Mouse (Mus musculus) R1 (cell line): Measurements from ENCODE around the gene Csnk1d.
A peak's percentile ranks its signal among the peaks of the same experiment; 100 is the strongest.

Experiments
- DNase-seq: peaks from one replicate; pipeline ENCODE4 v3.0.0-alpha.2; 2018; ENCODE audit warnings: low read depth, low spot score

Csnk1d gene

DNA sequence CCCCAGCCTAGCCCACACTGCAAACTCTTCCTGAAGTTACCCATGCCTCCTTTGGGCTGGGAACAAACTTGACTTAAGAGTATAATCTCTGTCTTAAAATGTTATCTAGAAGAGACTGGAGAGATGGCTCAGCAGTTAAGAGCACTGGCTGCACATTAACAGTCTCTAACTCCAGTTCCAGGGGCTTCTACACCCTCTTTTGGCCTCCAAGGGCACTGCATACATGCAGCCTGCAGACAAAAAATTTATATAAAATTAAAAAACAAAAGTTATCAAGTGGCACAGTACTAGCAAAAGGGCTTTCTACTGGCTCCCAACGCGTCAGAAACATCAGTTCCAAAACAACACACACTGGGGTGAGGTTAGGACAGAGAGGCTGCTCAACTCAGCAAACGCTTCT lies 3.5 kb downstream of the Csnk1d start:
- no peak for DNase-seq

DNA sequence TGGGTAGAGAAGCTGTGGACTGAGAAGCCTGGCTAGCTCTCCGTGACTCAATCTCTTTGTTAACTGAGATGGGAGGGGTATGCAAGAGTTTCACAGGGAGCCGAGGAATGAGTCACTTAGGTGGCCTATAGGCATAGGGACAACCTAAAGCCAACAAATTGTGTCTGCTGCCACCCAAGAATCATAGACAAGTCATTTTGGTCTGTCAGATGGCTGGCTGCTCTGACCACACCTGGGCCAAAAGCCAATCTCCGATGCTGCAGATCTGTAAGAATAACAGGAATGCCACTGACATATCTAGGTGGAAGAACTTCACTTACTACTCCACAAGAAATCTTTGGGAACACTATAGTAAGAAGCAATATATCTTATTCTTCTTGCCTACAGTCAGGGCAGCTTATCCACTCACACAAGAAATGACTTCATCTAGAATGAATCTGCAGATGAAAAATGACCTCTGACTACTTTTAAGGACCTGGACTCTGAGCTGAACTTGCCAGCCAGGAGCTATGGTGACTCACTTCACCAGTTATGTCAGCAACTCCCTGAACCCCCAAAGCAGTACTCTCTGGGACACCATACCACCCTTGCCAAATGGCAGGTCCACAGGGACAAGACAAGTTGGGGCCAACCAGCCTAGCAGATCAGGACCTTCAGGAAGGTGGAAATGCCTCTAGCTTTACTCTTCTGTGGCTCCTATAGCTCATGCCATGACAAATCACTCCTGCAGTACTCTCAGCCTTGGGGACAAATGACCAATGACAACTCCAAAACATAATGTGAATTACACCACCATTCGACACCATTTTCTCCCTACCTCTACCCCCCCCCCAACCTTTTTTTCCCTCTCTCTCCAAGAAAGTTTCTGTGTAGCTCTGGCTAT lies 6.4 kb downstream of the Csnk1d start:
- no peak for DNase-seq

DNA sequence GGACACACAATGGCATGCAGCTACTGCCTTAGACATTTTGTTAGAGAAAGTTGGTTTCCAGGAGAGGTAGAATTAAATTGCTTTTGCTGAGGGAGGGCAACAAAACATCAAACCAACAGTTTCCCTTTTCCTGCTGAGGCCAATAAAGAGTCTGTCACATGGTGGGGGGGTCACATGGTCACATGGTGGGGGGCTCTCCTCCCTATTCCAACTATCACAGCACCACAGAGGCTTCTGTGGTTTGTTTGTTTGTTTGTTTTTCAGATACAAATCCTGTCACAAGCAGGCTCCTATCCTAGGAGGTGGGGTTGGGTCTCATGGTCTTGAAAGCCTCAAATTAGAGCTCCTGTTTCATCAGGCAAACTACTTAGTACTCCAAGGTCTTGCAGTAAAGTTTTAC lies 8.7 kb downstream of the Csnk1d start:
- DNase-seq, result no peak

DNA sequence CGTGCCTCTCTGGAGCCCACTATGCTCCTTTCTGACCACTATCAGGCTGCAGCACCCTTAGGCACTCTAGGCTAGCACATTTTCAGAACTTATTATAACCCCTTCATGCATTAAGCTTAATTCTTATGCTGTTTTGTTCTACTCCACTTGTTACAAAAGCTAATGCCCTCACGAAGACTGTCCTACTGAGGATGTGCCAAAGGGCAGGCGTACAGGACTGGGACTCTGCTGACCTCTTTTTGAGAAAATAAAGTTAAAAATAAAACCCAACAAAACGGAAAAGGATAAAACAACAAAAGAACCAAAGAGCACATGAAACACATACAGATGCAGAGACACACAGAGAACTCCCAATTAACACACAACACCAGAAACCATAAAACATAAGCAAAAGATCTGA lies 9.5 kb downstream of the Csnk1d start:
- no peak for DNase-seq

DNA sequence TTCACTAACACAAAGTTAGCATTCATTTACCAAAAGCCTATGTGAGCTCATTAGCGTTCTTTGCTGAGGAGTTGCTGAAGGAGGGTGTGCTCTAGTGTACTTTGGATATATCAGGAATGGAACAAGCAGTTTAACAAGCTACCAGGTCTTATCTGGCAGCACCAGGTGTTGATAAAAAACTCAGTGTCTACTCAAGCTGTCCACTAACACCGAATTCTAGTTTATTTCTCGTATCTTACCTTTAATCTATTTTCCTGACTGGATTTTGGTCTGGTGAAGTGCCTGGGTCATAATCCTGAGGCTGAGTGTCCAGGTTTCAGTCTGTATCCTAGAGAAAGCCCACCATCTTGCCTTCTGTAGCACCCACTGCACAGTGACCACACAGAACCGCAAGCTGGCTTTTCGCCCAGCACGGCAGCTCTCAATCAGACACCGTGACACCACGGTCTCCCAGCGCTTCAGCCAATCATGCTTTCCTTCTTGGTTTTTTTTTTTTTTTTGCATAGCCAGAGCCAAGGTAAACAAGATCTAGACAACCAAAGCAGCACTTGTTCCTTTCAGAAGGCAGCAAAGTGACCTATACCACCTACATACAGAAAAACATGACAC lies 10.6 kb downstream of the Csnk1d start:
- no peak for DNase-seq

DNA sequence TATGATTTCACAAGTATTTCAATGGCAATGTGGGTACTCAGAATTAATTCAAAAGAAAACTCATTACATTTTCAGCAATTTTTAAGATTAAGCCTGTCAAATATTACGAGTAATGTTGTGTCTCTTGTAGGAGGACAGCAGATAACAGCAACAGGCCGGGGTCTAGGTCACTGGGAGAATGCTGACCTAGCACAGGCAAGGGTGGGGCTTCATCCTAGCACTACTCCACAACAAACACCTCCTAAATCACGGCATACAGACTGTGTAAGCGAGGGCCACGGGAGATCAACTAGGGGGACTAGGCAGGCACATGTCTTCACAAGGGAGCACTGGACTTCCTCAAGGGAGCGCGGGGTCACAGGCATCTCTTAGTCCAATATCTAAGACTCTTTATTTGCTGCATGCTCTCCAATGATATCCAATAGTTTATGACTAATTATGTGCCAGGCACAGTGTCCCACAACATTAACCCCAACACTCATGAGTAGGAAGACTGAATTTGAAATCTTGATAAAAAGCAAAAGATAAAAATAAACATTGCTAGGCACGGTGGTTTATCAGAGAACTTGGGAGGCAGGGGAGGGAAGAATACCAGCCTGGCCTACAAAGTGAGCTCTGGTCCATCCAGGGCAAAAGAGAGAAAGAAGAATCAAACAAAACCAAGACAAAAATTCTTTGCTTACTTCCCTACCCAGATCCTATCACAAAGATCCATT lies 11.3 kb downstream of the Csnk1d start:
- no peak for DNase-seq

DNA sequence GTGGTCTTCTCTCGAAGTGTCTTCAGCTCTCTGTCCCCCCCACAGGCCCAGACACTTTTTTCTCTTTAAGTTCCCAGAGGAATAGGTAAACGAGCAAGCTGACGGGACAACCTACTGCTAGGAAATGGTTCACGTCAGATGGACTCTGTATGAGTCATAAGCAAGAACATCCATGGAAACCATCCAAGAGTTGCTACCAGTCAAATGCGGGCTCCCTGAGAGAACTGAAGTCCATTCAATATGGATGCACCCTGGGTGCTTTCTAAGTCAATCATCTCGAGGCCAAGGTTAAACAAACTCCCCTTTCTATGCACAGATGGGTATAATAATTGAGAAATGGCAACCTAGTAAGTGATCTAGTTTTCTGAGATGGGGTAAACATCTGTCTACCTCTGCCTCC lies 17.8 kb downstream of the Csnk1d start:
- DNase-seq, result no peak

DNA sequence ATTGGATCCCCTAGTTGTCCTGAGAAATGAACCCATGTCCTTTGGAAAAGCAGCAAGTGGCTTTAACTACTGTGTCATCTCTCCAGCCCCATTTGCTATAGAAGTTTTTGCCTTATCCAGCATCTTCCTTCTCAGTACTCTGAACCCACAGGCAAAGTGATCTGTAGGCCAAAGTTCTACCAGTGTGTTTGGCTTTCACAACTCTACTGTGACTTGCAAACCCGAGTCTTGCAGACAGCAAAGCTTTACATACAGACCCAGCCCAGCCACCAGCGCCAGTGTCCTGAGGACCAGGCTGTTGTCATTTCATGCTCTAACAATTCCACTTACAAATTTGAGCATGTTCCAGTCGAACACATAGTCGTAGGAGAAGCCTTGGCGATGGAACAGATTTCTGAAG lies 19.9 kb downstream of the Csnk1d start:
- no peak for DNase-seq

DNA sequence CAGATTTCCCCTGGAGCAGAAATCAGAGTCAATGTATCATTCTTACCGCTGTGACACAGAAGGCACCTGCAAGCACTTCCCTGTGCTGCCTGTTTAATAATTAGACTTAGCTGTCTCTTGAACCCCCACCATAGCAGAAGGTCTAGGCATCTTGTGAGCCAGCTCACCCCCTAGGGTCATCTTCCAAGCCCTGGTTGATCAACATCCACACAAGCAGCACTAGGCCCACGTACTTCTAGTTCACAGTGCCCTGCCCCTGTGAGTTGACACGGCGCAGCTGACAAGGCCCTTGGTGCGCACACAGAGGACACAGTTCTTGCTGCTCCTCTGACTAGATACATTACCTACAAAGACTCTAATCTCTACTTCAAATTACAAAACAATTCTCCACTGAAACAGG lies 21.4 kb downstream of the Csnk1d start:
- DNase-seq, result no peak

DNA sequence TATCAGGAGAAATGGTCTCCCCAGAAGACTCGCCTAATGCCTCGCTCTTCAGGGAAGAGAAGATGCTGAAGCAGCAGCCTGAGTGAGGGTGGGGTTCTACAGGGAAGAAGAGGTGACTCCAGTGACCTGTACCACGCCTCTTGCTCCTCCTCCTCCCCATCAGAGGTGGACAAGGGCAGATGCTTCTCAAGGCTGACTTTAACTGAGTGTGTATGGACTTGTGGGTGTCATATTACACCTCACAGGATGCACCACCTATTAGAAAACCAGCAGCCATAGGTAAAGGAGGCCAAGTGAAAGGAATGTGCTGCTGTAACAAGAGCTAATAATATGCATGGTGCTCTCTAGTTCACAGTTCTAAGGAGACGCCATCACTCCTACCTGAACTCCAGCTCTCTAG lies 25.5 kb downstream of the Csnk1d start:
- DNase-seq, result peak; percentile 77

DNA sequence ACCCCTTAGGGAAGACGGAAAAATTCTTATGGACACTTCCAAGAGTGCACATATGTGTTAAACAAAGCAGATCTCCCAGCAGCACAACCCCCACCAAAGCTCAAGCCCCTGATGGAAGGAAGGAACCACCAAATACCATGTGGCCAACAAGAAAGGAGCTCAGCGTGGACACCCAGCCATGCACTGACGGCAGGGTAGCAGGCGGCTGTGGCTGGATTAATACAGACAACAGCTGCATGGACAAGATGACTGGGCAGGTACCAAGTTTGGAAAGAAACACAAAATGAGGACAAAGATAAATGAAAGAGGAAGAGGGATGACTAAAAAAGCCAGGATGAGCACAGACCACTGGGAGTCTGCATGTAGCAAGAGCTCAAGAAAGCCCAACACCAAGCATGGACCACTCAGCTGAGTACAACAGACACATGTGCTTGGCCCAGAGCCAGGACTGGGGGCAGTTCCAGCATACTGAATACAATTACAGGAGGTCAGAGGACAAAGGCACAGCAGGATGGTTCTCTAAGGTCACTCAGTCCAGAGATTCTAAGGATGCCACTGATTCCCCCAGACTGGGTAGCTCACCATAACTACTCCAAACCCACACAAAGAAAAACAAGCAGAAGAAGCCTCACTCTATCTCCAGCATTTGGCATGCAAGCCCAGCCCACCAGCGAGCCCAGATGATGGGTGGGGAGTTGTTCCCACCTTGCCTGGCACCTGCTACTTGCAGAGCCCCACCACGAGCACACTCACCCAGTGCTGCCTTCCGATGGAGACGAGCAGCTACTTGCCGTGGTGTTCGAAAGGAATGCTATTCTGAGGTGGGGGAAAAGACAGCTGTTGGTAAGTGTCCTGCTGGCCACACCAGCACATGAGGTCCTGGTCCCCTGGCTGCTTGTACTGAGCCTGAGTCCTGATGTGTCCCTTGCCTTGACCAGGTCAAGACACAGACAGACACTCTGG lies 26.7 kb downstream of the Csnk1d start:
- DNase-seq, result peak; percentile 88

DNA sequence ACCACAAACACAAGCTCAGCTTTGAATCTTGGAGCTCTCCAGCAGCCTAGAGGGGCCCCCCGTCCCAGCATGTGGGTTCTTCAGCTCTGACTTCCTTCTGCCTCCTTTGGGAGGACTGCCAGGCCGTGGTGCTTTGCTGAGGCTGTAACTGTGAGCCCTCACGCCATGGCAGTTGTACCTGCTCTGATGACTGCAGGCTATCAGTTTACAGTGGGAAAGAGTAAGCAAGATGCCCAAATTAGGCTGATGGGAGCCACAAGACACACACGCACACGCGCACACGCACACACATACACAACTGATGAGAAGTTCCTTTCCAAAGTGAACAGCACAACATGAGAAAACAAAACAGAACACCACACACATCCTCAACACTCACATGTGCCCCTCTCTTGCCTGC lies 28.2 kb downstream of the Csnk1d start:
- DNase-seq, result no peak

DNA sequence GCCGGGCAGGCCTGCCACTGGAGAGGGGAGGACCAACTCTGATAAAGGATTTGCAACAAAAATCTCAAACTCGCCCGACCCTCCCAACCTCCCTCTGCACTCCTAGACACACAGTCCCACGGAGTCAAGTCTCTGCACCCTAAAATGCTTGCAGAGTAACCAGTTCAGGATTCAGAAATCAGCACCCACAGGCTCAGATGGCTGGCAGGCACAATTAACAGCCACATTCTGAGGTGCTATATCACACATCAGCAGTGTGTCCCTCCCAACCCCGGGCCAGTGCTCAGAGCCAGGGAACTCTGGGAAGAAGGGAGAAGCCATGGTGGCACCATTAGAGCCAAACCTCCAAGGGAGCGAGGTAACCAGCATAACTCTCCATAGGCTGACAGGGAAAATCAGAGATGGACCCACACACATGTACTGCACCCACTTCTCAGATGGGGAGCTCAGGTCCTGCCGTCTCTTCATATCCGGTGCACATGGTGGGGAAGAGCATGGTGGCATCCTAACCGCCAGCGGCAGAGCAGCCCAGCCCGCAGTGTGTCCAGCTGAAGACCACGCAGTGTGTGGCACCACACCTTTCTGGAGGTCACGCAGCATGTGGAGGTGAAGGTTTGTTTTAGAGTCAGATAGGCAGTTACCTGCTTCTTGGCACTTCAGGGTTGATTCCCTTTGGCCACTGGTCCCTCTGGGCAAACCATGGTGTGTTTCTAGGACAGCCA lies 28.9 kb downstream of the Csnk1d start:
- no peak for DNase-seq

DNA sequence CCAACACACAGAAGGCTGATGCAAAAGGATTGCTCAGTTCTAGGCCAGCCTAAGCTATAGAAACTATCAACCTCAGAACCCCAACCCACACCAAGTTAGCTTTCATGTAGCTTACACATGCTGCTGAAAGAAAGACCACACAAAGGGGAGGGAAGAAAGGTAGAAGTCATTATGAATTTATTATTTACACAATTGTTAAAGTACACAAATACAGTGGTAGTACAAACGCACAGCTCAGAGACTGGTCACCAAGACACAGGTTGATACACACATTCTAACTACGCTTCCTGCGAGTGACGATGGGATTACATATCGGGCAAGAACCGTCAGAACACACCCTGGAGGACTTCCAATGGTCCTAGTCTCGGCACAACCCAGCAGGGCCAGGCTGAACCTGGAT lies 29.5 kb downstream of the Csnk1d start:
- no peak for DNase-seq

DNA sequence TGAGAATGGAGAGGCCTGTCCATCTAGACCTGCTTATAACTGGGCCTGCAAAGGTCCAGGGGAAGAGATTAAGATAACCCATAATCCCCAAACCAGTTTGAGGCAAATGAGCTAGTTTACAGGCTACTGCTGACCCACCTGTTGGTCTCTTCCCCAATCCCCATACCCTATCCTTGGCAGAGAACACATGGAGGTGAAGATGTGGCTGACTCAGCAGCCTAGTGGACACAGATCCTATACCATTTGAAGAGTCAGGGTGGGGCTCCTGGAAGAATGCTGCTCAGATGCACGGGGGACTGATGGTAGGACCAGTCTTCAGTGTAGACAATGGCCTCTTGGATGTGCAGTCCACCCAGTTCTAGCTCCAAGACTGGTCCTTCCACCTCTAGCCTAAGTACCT lies 30.9 kb downstream of the Csnk1d start:
- DNase-seq, result no peak

DNA sequence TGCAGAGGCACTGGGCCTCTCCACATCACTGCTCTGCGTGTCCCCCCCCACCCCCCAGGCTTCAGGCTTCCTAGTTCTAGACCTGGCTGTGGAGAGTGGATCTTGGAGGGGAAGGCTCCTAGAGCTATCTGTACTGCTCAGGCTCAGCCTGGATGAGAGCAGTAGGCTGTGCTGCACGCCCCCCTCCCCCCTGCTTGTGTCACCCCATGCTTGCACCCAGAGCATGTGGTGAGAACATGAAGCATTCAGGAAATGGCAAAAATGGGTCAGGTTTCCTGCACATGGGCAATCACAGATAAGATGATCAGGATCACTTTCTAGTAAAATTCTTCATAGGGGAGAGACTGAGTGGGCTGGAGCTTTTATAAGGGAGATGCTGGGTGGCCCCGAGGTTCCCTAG lies 31.6 kb downstream of the Csnk1d start:
- DNase-seq, result no peak

DNA sequence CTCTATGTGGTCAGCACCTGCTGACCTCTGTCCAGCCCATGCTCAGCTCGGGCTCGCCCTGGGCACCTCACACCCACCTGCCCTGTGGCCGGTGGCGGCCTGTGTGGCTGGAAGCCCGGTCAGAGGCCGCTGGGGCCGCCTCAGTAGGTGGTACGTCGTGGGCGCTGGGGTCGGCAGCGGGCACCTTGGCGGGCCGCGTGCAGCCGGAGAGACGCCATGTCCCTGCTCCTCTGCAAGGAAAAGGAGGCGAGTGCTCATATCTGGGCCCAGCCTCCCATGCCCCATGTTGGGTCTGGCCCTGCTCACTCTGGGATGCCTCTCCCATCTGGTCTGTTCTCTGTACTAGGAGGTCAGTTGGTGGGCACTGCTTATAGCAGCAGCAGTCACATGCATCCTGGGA lies 32.1 kb downstream of the Csnk1d start:
- no peak for DNase-seq

DNA sequence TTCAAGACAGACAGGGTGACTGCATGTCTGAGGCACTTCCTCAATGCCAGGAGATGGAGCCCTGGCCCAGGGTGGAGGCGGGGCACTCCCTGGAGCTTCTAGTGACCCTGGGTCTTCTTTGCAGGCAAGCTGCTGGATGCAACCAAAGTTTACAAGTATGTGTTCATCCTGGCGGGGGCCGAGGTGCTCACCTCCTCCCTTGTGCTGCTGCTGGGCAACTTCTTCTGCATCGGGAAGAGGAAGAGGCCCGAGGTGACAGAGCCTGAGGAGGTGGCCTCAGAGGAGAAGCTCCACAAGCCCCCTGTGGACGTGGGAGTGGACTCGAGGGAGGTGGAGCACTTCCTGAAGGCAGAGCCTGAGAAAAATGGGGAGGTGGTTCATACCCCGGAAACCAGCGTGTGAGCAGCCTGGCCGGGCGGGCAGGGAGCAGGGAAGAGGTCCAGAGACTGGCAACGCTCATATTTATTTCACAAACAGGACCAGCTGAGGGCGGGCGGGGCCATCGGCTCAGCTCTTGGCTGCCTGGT lies 33.3 kb downstream of the Csnk1d start:
- DNase-seq, result no peak

DNA sequence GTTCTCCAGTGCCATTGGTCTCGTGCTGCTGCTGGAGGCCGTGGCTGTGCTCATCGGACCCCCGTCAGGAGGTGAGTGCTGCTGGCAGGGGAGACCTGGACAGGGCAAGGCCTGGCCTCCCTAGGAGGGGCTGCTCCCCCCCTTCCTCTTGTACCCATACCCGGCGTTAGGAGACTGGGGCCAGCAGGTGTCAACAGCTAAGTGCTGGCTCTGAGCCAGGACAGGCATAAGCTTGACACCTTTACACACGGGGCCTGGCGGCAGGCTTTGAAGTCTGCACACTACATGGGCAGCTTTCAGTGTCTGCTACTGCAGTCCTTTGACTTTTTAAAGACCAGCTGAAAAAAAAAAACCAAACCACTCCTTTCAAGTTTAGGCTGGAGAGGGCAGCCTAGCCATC lies 34.1 kb downstream of the Csnk1d start:
- no peak for DNase-seq

DNA sequence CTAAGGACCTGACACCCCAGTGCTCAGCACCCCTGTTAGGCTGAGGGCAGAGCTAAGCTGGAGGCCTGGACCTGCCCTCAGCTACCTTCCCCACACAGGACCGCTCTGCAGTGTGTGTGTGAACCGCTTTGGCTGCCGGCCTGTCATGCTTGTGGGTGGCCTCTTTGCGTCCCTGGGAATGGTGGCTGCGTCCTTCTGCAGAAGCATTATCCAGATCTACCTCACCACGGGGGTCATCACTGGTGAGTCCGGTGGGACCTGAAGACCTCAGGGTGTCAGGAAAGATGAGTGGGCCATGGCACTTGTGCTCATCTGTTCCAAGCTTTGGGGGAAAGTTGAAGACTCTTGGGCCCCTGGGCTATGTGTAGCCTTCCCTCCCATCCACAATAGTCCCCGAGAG lies 35.4 kb downstream of the Csnk1d start:
- DNase-seq, result no peak

DNA sequence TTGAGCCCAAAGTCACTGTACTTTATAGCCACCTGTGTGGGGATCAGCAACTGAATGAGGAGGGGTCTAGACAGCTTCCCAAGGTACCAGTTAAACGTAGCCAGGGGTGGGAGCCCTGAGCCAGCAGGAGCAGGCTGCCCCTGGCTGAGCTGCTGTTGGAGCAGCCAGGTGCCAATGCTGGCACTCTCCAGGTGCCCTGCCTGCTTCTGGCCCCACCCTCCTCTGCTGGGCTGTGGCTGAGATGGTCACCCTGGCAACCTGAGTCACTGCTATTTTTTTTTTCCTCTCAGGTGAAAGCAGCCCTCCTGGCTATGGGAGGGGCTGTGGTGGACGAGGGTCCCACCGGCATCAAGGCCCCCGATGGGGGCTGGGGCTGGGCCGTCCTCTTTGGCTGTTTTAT lies 36.2 kb downstream of the Csnk1d start:
- no peak for DNase-seq
